Mouse (Mus musculus): ENCODE measurements around the gene Spata6.

Spata6 gene

DNA sequence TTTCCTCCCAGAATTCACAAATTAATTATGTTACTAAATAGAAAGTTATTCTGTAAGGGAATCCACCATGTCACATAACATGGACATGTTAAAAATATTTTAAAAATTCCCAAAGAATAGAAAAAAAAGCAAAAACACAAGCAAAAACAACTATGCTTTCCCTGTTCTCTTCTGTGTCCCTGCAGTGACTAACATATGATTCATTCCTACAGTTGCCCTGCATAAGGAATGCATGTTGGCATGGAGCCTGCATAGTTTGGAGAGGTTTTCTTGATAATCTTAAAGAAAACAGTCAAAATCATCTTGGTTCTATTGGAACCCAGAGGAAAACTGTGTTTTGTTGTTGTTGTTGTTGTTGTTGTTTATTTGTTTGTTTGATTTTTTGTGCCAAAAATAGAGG is 132.8 kb downstream of the Spata6 start:
- no peak for DNase-seq (ENCODE audit: low spot score)

DNA sequence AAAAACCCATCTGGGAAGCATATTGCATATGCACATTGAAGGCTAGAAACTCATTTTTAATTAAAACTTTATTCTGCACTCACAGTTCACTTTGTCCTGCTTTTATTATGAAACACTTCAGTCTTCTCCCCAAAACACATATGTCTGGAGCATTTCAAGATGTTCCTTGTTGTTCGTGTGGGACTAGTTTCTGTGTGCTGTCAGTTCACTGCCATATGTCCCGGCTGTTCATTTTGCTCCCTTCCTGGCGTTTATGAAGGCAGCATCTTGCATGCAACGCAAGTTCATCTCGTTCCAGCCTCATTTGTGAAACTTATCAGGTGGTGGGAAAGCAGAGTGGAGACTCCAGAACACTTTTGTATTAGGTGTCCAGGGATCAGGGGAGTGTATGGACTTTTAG is 146.9 kb downstream of the Spata6 start:
- DNase-seq (ENCODE audit: low spot score) = no peak

DNA sequence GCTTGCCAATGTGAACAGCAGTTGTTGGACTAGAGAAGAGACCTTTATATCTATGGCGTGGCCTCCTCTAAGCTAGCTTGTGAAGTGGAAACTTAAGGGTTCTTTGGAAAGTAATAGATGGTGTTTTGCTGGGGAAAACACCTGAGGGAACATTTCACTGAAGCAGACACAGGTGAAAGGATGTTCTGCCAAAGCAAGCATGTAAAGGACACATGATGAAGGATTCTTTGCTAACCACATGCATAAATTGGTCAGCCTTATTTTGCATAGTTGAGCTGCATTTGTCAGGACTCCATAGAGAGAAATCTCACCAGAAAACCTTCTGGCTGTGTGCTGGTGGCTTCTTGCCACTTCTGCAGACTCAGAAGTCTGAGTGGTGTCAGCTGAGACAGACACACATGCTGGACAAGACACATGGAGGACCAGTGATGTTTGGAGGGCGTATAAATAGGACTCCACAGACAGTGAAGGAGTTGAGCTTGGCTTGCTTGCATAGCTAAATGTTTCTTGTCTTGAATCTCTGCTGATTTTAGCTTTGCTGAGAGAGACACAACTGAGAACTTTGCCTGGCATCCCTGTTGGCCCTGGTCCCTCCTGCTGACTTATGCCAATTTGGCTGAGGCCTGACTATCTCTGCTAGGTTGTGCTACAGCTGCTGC is 148.1 kb downstream of the Spata6 start:
- no peak for DNase-seq (ENCODE audit: low spot score)

Data from testis, postnatal 14 days (tissue).